Mouse (Mus musculus): ENCODE measurements at regions not wholly inside any gene's neighbourhood (a gene's known extent, or its start where the extent isn't known, plus 50 kb on each side); places are given as distances from the start of the nearest gene placed in this dataset.

GRCm38 (mm10) chr5:149354448-149355115, 57.0 kb upstream of the Medag start:
- no peak overlapping the region for H3K4me2 ChIP-seq
- H3K27me3 ChIP-seq (ENCODE audit: control insufficient read depth, insufficient read depth, low read length) = no peaks in the 10 kb centered on the region
- ATAC-seq (ENCODE audit: low FRiP score) (no peak), DNase-seq (ENCODE audit: low spot score, missing footprints) (no peak)
- H3K9ac ChIP-seq (ENCODE audit: low read length) = no peak overlapping the region
- H3K9me3 ChIP-seq (ENCODE audit: control insufficient read depth, low read length) = no peaks in the 10 kb centered on the region
- H3K4me3 ChIP-seq (ENCODE audit: low read depth, low read length) = no peak overlapping the region
- H3K4me1 ChIP-seq (ENCODE audit: control insufficient read depth, insufficient read depth, low read length) = peaks cover 7% of the 10 kb centered on the region
- no peak overlapping the region for H3K27ac ChIP-seq (ENCODE audit: low read depth, low read length)
- H3K36me3 ChIP-seq (ENCODE audit: control insufficient read depth, insufficient read depth, low read length) = no peaks in the 10 kb centered on the region
- WGBS = 86% methylated on average over 4 of the region's 4 CpGs

- H3K27ac ChIP-seq (ENCODE audit: low read depth, low read length) = no peak overlapping the region
- H3K4me3 ChIP-seq (ENCODE audit: low read depth, low read length) = no peak overlapping the region
- peaks cover 7% of the 10 kb centered on the region for H3K4me1 ChIP-seq (ENCODE audit: control insufficient read depth, insufficient read depth, low read length)
- no peak overlapping the region for H3K9ac ChIP-seq (ENCODE audit: low read length)
- H3K27me3 ChIP-seq (ENCODE audit: control insufficient read depth, insufficient read depth, low read length) = no peaks in the 10 kb centered on the region
- no peaks in the 10 kb centered on the region for H3K36me3 ChIP-seq (ENCODE audit: control insufficient read depth, insufficient read depth, low read length)
- DNase-seq (ENCODE audit: low spot score, missing footprints) (no peak), ATAC-seq (ENCODE audit: low FRiP score) (no peak)
- no peak overlapping the region for H3K4me2 ChIP-seq
- H3K9me3 ChIP-seq (ENCODE audit: control insufficient read depth, low read length) = peaks cover 2% of the 10 kb centered on the region; the same call in 1 of the 2 replicates
- 91% methylated on average over 7 of the region's 7 CpGs for WGBS
These were observed 56.4 kb upstream of the Medag start for GRCm38 (mm10) chr5:149355131-149355530.

- ATAC-seq (ENCODE audit: low FRiP score) (no peak), DNase-seq (ENCODE audit: low spot score, missing footprints) (no peak)
- H3K27me3 ChIP-seq (ENCODE audit: control insufficient read depth, insufficient read depth, low read length) = no peaks in the 10 kb centered on the region
- H3K4me2 ChIP-seq = no peak overlapping the region
- no peak overlapping the region for H3K4me3 ChIP-seq (ENCODE audit: low read depth, low read length)
- peaks cover 7% of the 10 kb centered on the region for H3K4me1 ChIP-seq (ENCODE audit: control insufficient read depth, insufficient read depth, low read length)
- H3K9me3 ChIP-seq (ENCODE audit: control insufficient read depth, low read length) = peaks cover 2% of the 10 kb centered on the region; the same call in 1 of the 2 replicates
- 70% methylated on average over 1 of the region's 1 CpGs for WGBS
- H3K27ac ChIP-seq (ENCODE audit: low read depth, low read length) = no peak overlapping the region
- H3K36me3 ChIP-seq (ENCODE audit: control insufficient read depth, insufficient read depth, low read length) = no peaks in the 10 kb centered on the region
- no peak overlapping the region for H3K9ac ChIP-seq (ENCODE audit: low read length)
These were observed 54.6 kb upstream of the Medag start for GRCm38 (mm10) chr5:149356970-149357369.
